Mouse (Mus musculus): ENCODE measurements at regions not wholly inside any gene's neighbourhood (a gene's known extent, or its start where the extent isn't known, plus 50 kb on each side); places are given as distances from the start of the nearest gene placed in this dataset.
A peak's percentile ranks its signal among the peaks of the same experiment; 100 is the strongest.
"Not testable (repeated sequence)": the region's sequence is repeated elsewhere in the genome, so short reads cannot be mapped to it uniquely, and the experiment has no call there.

- not testable (repeated sequence) for H3K9me3 ChIP-seq (replicated peaks); H3K36me3 ChIP-seq; H3K27me3 ChIP-seq; H3K27ac ChIP-seq; H3K4me1 ChIP-seq (replicated peaks); DNase-seq; ATAC-seq (ENCODE audit: low read depth)
- Histone ChIP-seq H3K9ac (peak overlapping the region; percentile 80), H3K4me2 (peak overlapping the region; percentile 78), H3K4me3 (replicated peaks) (peak overlapping the region; percentile 78)
- WGBS (ENCODE audit: insufficient replicate concordance) = 11% methylated on average over 14 of the region's 15 CpGs
These were observed 68.7 kb upstream of the Asap2 start for GRCm38 (mm10) chr12:20921398-20922023.

- not testable (repeated sequence) for ATAC-seq (ENCODE audit: low read depth); H3K9ac ChIP-seq; H3K4me1 ChIP-seq (replicated peaks); H3K9me3 ChIP-seq (replicated peaks); DNase-seq; H3K36me3 ChIP-seq; H3K27me3 ChIP-seq; H3K27ac ChIP-seq; H3K4me2 ChIP-seq; H3K4me3 ChIP-seq (replicated peaks)
- 19% methylated on average over 3 of the region's 3 CpGs for WGBS (ENCODE audit: insufficient replicate concordance)
These were observed 61.3 kb upstream of the Asap2 start for GRCm38 (mm10) chr12:20928966-20929365.
